Mouse (Mus musculus) urinary bladder, postnatal 36 days (tissue): ENCODE data around the gene Lrfn2.

Experiments
- DNase-seq, 2 experiments: peaks; one replicate each; pipeline ENCODE4 v3.0.0; 2022; ENCODE audit warnings: low spot score in 2 of 2, mixed read lengths in 1 of 2

Gene Lrfn2

DNA sequence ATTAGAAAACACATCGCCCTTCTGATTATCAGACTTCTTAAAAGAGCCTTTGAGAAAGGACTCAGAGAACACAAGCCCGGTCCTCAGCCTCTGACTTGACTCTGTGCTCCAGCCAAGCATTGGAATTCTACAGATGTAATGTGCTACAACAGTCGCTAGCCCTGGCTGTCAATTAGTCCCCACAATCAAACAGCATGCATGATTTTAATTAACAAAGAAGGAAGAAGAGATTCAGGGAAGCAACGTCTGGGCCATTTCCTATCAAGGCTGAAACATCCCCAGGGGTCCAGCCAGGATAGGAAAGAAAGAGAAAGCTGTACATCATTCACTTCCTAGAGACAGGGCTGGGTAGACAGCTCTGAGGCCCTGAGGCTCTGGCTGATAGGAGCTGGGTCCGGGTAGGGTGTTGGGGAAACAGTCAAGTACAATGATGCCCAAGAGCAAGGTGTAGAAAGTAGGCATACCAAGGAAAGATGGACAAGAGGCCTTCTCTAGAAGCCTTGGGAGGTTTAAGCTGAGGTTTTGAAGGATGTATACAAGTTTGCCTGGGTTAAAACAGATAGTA is 101.6 kb downstream of the Lrfn2 start:
- no peak for DNase-seq

DNA sequence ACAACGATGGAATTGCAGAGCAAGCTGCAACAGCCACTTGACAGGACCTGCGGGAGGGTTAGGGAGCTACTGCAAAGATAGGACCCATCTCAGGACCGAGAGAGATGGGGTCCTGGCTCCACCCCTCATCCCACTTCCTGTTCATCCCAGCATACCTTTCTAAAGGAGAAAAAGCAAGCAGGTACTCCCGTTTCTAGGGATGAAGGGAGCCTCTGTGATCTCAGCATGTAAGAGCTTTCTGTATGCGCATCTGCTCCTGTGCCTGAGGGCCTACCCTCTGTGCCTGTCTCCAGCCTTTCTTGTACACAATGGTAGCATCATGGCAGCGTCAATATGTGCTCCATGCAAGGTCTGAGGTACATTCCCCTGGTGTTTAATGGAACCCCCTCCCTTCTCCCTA is 102.9 kb downstream of the Lrfn2 start:
- DNase-seq, result no peak

- DNase-seq, result no peak
Observed at GRCm38 (mm10) chr17:49037163-49037950, 105.2 kb downstream of the Lrfn2 start.

DNA sequence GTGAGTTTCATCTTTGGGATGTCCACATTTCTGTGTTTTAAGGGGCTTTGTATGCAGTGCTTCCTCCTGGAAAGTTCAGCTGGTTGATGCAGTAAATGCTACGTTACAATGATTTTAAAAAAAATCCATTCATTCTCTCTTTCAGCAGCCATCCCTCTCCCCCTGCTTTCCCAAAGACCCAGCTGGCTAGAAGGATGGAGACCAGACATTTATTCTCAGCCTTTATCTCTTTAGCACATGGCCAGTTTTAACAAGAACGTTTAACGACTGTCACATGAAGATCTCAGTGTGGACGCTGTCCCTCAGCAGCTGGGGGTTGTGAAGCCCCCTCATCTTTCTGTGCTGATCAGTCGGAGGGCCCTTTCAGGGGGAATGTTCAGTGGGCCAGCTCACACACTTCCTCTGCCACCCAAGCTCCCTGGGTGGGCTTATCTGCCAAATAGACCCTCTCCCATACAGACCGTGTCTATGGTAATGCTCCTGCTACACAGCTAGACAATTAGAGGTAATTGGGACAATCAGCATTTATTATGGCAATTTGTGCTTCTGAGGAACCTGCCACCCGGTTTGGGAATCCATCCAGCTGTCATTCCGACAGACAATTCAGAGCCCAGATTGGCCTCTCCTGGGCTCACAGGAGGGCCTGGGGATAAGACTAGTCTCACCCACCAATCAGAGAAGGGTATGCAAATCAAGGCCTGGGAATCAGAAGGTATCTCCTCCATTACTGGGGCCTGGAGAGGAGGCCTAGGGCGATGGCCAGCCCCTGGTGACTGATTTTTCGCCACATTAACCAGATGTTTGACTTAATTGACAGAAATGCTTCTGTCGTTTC is 111.8 kb downstream of the Lrfn2 start:
- no peak for DNase-seq

- no peak for DNase-seq
Observed at GRCm38 (mm10) chr17:49047921-49048320, 115.7 kb downstream of the Lrfn2 start.

DNA sequence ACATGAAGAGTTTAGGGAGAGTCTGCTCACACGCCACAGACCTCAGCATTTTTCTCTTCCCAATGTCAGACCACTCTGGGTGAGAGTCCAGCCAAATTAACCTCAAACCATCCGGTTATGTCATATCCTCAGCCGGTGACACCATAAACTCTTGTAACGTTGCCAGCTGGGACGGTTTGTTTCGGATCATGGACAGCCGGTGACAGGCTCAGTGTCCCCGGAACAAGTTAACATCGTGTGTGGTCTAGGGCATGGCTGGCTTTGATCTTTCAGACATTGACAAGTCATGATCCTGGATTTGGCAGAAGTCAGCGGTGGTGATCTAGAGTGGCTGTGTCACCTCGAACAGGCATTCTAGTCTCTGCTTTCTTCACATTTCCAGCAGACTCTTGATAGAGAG is 119.1 kb downstream of the Lrfn2 start:
- no peak for DNase-seq

GRCm38 (mm10) chr17:49061141-49061540 is 129.0 kb downstream of the Lrfn2 start:
- no peak for DNase-seq

- DNase-seq, result no peak
Observed at GRCm38 (mm10) chr17:49063789-49064188, 131.6 kb downstream of the Lrfn2 start.

DNA sequence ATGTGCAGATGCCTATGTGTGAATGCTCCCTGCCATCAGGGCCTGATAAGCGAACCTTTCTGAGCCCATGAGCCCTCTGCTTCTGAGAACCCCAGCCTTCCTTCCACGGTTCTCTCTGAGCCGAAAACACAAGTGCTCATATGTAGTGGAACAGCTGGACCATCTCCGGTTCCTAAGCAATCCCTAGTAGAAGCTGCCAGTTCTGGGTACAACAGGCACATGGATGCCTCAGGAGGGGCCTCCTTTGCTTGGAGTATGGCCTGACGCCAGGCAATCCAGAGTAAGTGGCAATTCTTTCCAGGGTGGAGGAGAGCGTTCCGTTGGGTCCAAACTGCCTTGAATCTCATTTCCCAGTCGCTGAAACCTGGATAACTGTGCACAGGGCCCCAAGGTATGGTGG is 132.3 kb downstream of the Lrfn2 start:
- no peak for DNase-seq

GRCm38 (mm10) chr17:49065050-49065449 is 132.9 kb downstream of the Lrfn2 start:
- no peak for DNase-seq

DNA sequence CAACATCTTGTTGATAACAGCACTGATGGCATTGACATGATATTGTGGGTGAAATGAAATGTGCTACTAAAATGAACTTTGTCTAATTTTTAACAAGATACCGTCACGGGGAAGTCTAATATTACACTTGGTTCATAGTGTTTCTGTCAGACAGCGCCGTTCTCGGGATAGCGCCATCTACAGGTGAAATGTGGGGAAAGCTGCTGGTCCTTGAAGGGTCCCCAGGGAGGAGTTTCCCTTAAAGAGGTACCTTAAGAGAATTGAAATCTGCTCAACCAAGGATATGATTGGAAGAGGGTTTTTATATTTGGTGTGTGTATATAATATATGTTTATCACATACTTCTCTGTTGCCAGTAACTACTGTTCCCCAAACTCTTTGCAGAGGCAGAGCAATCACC is 134.6 kb downstream of the Lrfn2 start:
- no peak for DNase-seq

DNA sequence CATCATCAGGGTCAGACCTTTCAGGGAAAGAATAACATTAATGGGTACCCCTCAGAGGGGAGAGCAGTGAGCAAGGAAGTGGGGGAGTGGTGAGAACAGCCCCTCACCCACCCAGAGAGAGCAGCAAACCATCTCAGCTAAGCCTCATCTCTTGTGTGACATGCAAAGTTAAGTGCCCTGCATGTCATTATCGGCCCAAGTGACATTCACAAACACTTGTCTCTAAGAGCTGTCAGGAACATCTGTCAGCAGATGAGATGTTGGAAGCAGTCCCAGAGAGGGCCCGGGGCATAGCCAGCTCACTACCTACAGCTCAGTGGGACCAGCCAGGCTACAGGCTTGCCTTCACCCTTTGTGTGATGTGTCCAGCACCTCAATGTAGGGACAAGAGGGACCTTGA is 146.0 kb downstream of the Lrfn2 start:
- DNase-seq, result no peak

- no peak for DNase-seq
Observed at GRCm38 (mm10) chr17:49079647-49080046, 147.5 kb downstream of the Lrfn2 start.

- DNase-seq, result peak; percentile 11 to 28
Observed at GRCm38 (mm10) chr17:49083594-49084380, 151.6 kb downstream of the Lrfn2 start.

DNA sequence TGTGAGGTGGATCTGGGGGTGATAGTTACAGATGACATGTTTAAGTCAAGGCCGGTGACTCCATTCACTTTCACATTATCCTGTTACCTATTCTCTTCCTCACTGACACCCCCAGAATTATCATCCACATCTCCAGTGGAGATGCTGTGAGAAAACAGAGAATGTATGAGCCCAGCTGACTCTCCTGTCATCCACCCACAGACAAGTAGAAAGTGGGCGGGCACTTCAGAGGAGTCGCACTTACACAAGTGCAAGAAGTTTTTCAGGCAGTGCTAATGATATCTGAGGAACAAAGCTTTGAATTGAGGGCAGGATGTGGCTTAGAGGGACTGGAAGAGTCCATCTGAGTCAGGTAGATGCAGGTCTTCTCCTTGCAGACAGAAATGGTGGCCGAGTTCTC is 152.9 kb downstream of the Lrfn2 start:
- DNase-seq, result no peak

GRCm38 (mm10) chr17:49096781-49097544 is 164.8 kb downstream of the Lrfn2 start:
- no peak for DNase-seq

DNA sequence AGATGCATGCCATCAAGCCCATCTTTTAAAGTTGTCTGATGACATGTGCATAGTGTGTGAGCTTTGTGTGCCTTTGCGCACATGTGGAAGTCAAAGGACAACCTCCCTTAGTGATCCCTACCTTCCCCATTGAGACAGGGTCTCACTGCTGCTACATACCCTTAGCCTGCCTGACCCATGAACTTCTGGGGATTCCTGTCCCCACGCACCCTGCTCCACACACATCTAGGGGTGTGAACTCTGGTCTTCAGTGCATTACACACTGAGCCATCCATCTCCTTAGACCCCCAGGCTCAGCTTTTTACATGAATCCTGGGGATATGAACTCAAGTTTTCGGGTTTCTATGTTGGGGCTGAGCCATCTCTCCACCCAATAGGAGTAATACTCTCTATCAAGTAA is 179.2 kb downstream of the Lrfn2 start:
- DNase-seq, result no peak

- DNase-seq, result no peak
Observed at GRCm38 (mm10) chr17:49111911-49112310, 179.7 kb downstream of the Lrfn2 start.

- no peak for DNase-seq
Observed at GRCm38 (mm10) chr17:49113336-49113735, 181.2 kb downstream of the Lrfn2 start.

GRCm38 (mm10) chr17:49124166-49124565 is 192.0 kb downstream of the Lrfn2 start:
- DNase-seq, result no peak

DNA sequence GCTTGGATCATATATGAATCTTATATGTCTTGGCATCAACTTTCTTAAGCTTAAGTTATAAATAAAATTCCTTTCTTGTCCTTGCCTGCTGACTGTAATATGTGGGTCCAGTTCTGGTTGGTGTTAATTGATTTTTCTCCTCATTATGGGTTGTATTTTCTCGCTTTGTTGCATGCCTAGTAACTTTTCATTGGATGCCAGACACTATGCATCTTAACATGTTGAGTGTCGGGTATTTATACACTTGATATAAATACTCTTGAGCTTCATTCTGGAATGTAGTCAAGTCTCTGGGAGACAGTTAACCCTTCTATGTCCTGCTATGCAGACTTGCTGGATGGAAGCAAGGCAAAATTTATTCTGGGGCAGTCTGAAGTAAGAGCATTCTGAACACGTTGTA is 192.5 kb downstream of the Lrfn2 start:
- no peak for DNase-seq
